Mouse (Mus musculus) MEL (cell line): ENCODE data around the gene Coq8b. TPM values are rescaled to one million over a fixed set of nuclear protein-coding genes. Genes with fewer than 3 reads are reported as not detected.

Experiments used
- DNase-seq: peaks from one replicate; pipeline ENCODE4 v3.0.0; 2011; ENCODE audit warnings: low read depth, low spot score
- H3K27ac ChIP-seq: 2 replicates; pipeline ENCODE4 v1.5.1; 2012; ENCODE audit warnings: low read depth, mild to moderate bottlenecking, control low read depth, low read length, moderate library complexity; ENCODE audit not compliant: control insufficient read depth
- H3K27me3 ChIP-seq, 2 experiments: fragments of 150-350 bp in 1 of 2; sonication (generic) in 1 of 2; 2 replicates each; pipeline ENCODE4 v1.6.1; 2012; ENCODE audit warnings: low read length in 2 of 2, mild to moderate bottlenecking in 2 of 2, improper control_type of control experiment in 1 of 2, moderate library complexity in 1 of 2; ENCODE audit not compliant: insufficient read depth in 2 of 2, control insufficient read depth in 1 of 2
- H3K36me3 ChIP-seq, 2 experiments: 2 replicates each; pipeline ENCODE4 v1.6.1; 2012 to 2014; ENCODE audit warnings: low read length in 2 of 2, improper control_type of control experiment in 1 of 2, inconsistent platforms in 1 of 2, mild to moderate bottlenecking in 1 of 2; ENCODE audit not compliant: insufficient read depth in 2 of 2, control insufficient read depth in 1 of 2
- H3K4me1 ChIP-seq, 2 experiments: fragments of 150-350 bp in 1 of 2; sonication (generic) in 1 of 2; 2 replicates each; pipeline ENCODE4 v1.6.1; 2012; ENCODE audit warnings: low read length in 2 of 2, improper control_type of control experiment in 1 of 2, mild to moderate bottlenecking in 1 of 2; ENCODE audit not compliant: insufficient read depth in 2 of 2, control insufficient read depth in 1 of 2
- H3K4me3 ChIP-seq, 2 experiments: fragments of 150-350 bp in 1 of 2; sonication (generic) in 1 of 2; 2 replicates each; pipeline ENCODE4 v1.5.1; 2012; ENCODE audit warnings: low read depth in 2 of 2, low read length in 2 of 2, mild to moderate bottlenecking in 2 of 2, moderate library complexity in 2 of 2, control low read depth in 1 of 2, improper control_type of control experiment in 1 of 2; ENCODE audit not compliant: control insufficient read depth in 1 of 2, insufficient read depth in 1 of 2
- H3K79me2 ChIP-seq: 2 replicates; pipeline ENCODE4 v1.6.1; 2012; ENCODE audit warnings: mild to moderate bottlenecking, low read length, moderate library complexity; ENCODE audit not compliant: control insufficient read depth, poor library complexity, insufficient read depth
- H3K9ac ChIP-seq: 2 replicates; pipeline ENCODE4 v1.6.1; 2012; ENCODE audit warnings: low read depth, mild to moderate bottlenecking, control low read depth, low read length, moderate library complexity; ENCODE audit not compliant: control insufficient read depth, poor library complexity, severe bottlenecking
- H3K9me3 ChIP-seq: fragments of 150-350 bp; sonication (generic); replicated peaks from 2 replicates; pipeline ENCODE4 v1.6.1; 2012; ENCODE audit warnings: mild to moderate bottlenecking, low read length, improper control_type of control experiment, moderate library complexity; ENCODE audit not compliant: insufficient read depth
- BHLHE40 ChIP-seq: IDR thresholded peaks from 2 replicates; pipeline ENCODE4 v1.6.1; 2012; ENCODE audit warnings: low read depth, mild to moderate bottlenecking, inconsistent platforms, low read length, improper control_type of control experiment, borderline replicate concordance
- CTCF ChIP-seq, 3 experiments: IDR thresholded peaks in 2 of 3; conservative IDR thresholded peaks in 1 of 3; 2 replicates each; pipeline ENCODE4 v1.5.1; 2011 to 2012; ENCODE audit warnings: low read length in 3 of 3, low read depth in 2 of 3, mild to moderate bottlenecking in 2 of 3, improper control_type of control experiment in 1 of 3, inconsistent platforms in 1 of 3, mixed read lengths in 1 of 3, moderate library complexity in 1 of 3; ENCODE audit not compliant: control insufficient read depth in 1 of 3, insufficient read depth in 1 of 3, poor library complexity in 1 of 3, severe bottlenecking in 1 of 3
- E2F4 ChIP-seq: IDR thresholded peaks from 2 replicates; pipeline ENCODE4 v1.6.1; 2011; ENCODE audit warnings: low read depth, low read length, improper control_type of control experiment, borderline replicate concordance
- ELF1 ChIP-seq: IDR thresholded peaks from 2 replicates; pipeline ENCODE4 v1.6.1; 2014; ENCODE audit warnings: low read depth, mild to moderate bottlenecking, inconsistent platforms, low read length, improper control_type of control experiment, moderate library complexity
- ETS1 ChIP-seq: IDR thresholded peaks from 2 replicates; pipeline ENCODE4 v1.6.1; 2012; ENCODE audit warnings: low read depth, mild to moderate bottlenecking, inconsistent platforms, low read length, improper control_type of control experiment, moderate library complexity
- GABPA ChIP-seq: IDR thresholded peaks from 2 replicates; pipeline ENCODE4 v1.6.1; 2012; ENCODE audit warnings: low read depth, mild to moderate bottlenecking, inconsistent platforms, low read length, improper control_type of control experiment, moderate library complexity
- HCFC1 ChIP-seq: IDR thresholded peaks from 2 replicates; pipeline ENCODE4 v1.6.1; 2012; ENCODE audit warnings: low read depth, mild to moderate bottlenecking, inconsistent platforms, low read length, improper control_type of control experiment, moderate library complexity
- MEF2A ChIP-seq: IDR thresholded peaks from 2 replicates; pipeline ENCODE4 v1.6.1; 2014; ENCODE audit warnings: low read depth, mild to moderate bottlenecking, inconsistent platforms, low read length, improper control_type of control experiment; ENCODE audit not compliant: poor library complexity, insufficient replicate concordance, severe bottlenecking; ENCODE audit errors: extremely low read depth
- MYB ChIP-seq: IDR thresholded peaks from 2 replicates; pipeline ENCODE4 v1.6.1; 2011; ENCODE audit warnings: mild to moderate bottlenecking, low read depth, low read length, improper control_type of control experiment
- NRF1 ChIP-seq: IDR thresholded peaks from 2 replicates; pipeline ENCODE4 v1.6.1; 2014; ENCODE audit warnings: low read depth, mild to moderate bottlenecking, inconsistent platforms, low read length, improper control_type of control experiment, moderate library complexity; ENCODE audit not compliant: poor library complexity, insufficient read depth, severe bottlenecking
- RAD21 ChIP-seq: IDR thresholded peaks from 2 replicates; pipeline ENCODE4 v1.6.1; 2011; ENCODE audit warnings: mild to moderate bottlenecking, low read depth, low read length, improper control_type of control experiment
- SIN3A ChIP-seq: IDR thresholded peaks from 2 replicates; pipeline ENCODE4 v1.6.1; 2012; ENCODE audit warnings: low read length, improper control_type of control experiment, inconsistent platforms
- SMC3 ChIP-seq: IDR thresholded peaks from 2 replicates; pipeline ENCODE4 v1.6.1; 2011; ENCODE audit warnings: low read depth, low read length, improper control_type of control experiment
- TBP ChIP-seq: IDR thresholded peaks from 2 replicates; pipeline ENCODE4 v1.8.0; 2011; ENCODE audit warnings: low read depth, low read length, improper control_type of control experiment
- TCF12 ChIP-seq: IDR thresholded peaks from 2 replicates; pipeline ENCODE4 v1.6.1; 2014; ENCODE audit warnings: low read depth, mild to moderate bottlenecking, inconsistent platforms, low read length, improper control_type of control experiment, moderate library complexity
- ZC3H11A ChIP-seq: IDR thresholded peaks from 2 replicates; pipeline ENCODE4 v1.6.1; 2012; ENCODE audit warnings: low read depth, mild to moderate bottlenecking, inconsistent platforms, low read length, improper control_type of control experiment
- ZKSCAN1 ChIP-seq: IDR thresholded peaks from 2 replicates; pipeline ENCODE4 v1.6.1; 2012; ENCODE audit warnings: low read depth, mild to moderate bottlenecking, inconsistent platforms, low read length, improper control_type of control experiment, moderate library complexity
- ZNF384 ChIP-seq: IDR thresholded peaks from 2 replicates; pipeline ENCODE4 v1.6.1; 2012; ENCODE audit warnings: low read depth, mild to moderate bottlenecking, inconsistent platforms, low read length, improper control_type of control experiment
- polyA plus RNA-seq, 2 experiments: library from polyadenylated mRNA; stranded (reverse) in 1 of 2; unstranded in 1 of 2; fragments of >175 nt in 1 of 2; fragments of >200 nt in 1 of 2; gene quantifications; 2 replicates each; pipeline versions ENCODE4 v1.2.1 to v1.2.4; 2012; ENCODE audit warnings: low replicate concordance in 2 of 2, low read depth in 1 of 2; ENCODE audit not compliant: insufficient read length in 2 of 2, insufficient read depth in 1 of 2, missing spikeins in 1 of 2
- total RNA-seq: library from RNA; depleted of rRNA; stranded (reverse); fragments of 300-350 nt; gene quantifications from 2 replicates; pipeline ENCODE4 v1.2.3, GENCODE M21; 2012

Coq8b gene
- total and polyA plus RNA-seq, 3 experiments, result 13.8 to 22.7 TPM; not detected in 1

- no peak for TF ChIP-seq TCF12
- TF ChIP-seq GABPA, result no peak
- no peak for TF ChIP-seq RAD21
Observed at GRCm38 (mm10) chr7:27232781-27233281, at the start of gene Coq8b (continued).

GRCm38 (mm10) chr7:27184964-27185363 is 47.9 kb upstream of the Coq8b start:
- no peaks in the 10 kb centered on the region; the same call in 1 of the 2 replicates for H3K79me2 ChIP-seq
- H3K9ac ChIP-seq, result no peak overlapping the region
- DNase-seq, result peak; percentile 80
- peaks cover 0 to 5% of the 10 kb centered on the region in 2 experiments; a peak in 1 of 4 replicates for H3K4me1 ChIP-seq
- H3K36me3 ChIP-seq, result peaks cover 3 to 5% of the 10 kb centered on the region in 2 experiments
- H3K27ac ChIP-seq, result no peak overlapping the region
- TF ChIP-seq TBP, result no peak
- no peak for TF ChIP-seq MEF2A
- peak; percentile 72 to 97 (median 82) for TF ChIP-seq CTCF (IDR thresholded peaks at IDR 0.05 in 2 of 3, conservative IDR thresholded peaks at IDR 0.05 in 1 of 3; ENCODE audit: control insufficient read depth in 1 of 3, insufficient read depth in 1 of 3, low read depth in 2 of 3, low read length in 3 of 3, poor library complexity in 1 of 3, severe bottlenecking in 1 of 3)
- no peak for TF ChIP-seq ETS1
- no peak for TF ChIP-seq ZNF384
- TF ChIP-seq ELF1, result no peak
- TF ChIP-seq SMC3, result peak; percentile 35; the same call in 1 of the 2 replicates
- TF ChIP-seq RAD21, result peak; percentile 40
- no peaks in the 10 kb centered on the region for H3K9me3 ChIP-seq
- H3K4me3 ChIP-seq, result no peak overlapping the region
- no peaks in the 10 kb centered on the region for H3K27me3 ChIP-seq

- no peak for TF ChIP-seq TBP
- TF ChIP-seq HCFC1, result no peak
- TF ChIP-seq NRF1, result no peak
- no peak for TF ChIP-seq SIN3A
- no peak for TF ChIP-seq ZKSCAN1
- no peak for TF ChIP-seq E2F4
- no peak for TF ChIP-seq MYB
- no peak for TF ChIP-seq BHLHE40
- TF ChIP-seq MEF2A, result no peak
- no peak for TF ChIP-seq ETS1
- TF ChIP-seq ZNF384, result no peak
- TF ChIP-seq ZC3H11A, result no peak
- Histone ChIP-seq H3K9ac (no peak overlapping the region), H3K36me3 (peaks cover 0 to 10% of the 10 kb centered on the region in 2 experiments; a peak in 2 of 4 replicates), H3K4me1 (no peaks in the 10 kb centered on the region), H3K9me3 (no peaks in the 10 kb centered on the region), H3K27ac (no peak overlapping the region), H3K79me2 (no peaks in the 10 kb centered on the region), H3K4me3 (no peak overlapping the region), H3K27me3 (no peaks in the 10 kb centered on the region)
- DNase-seq, result no peak
Observed at GRCm38 (mm10) chr7:27185986-27186385, 46.8 kb upstream of the Coq8b start.
